Mouse (Mus musculus) midbrain, postnatal 0 days (tissue): ENCODE data around the gene Zfp382. TPM values are rescaled to one million over a fixed set of nuclear protein-coding genes. Genes with fewer than 3 reads are reported as not detected.

ENCODE experiments used
- ATAC-seq: fragments of 200-750 bp; cut with Nextera tagmentation; 2 replicates; pipeline ENCODE4 v1.8.0; 2017; ENCODE audit warnings: moderate number of reproducible peaks, mild to moderate bottlenecking, moderate TSS enrichment, moderate library complexity; ENCODE audit not compliant: low FRiP score
- DNase-seq: peaks from one replicate; pipeline ENCODE4 v3.0.0-alpha.2; 2015; ENCODE audit warnings: low spot score
- H3K27ac ChIP-seq: fragments of 300-500 bp; sonication (generic); 2 replicates; pipeline ENCODE4 v1.5.1; 2014; ENCODE audit warnings: low read depth, mild to moderate bottlenecking, low read length, mixed read lengths
- H3K27me3 ChIP-seq: fragments of 300-500 bp; sonication (generic); 2 replicates; pipeline ENCODE4 v1.6.1; 2014; ENCODE audit warnings: low read length, control low read depth, mixed read lengths; ENCODE audit not compliant: insufficient read depth
- H3K36me3 ChIP-seq: fragments of 300-500 bp; sonication (generic); 2 replicates; pipeline ENCODE4 v1.6.1; 2014; ENCODE audit warnings: low read length, control low read depth, mixed read lengths; ENCODE audit not compliant: insufficient read depth
- H3K4me1 ChIP-seq: fragments of 300-500 bp; sonication (generic); 2 replicates; pipeline ENCODE4 v1.6.1; 2014; ENCODE audit warnings: mild to moderate bottlenecking, control low read depth, antibody characterized with exemption, low read length, mixed read lengths; ENCODE audit not compliant: insufficient read depth
- H3K4me2 ChIP-seq: fragments of 300-500 bp; sonication (generic); 2 replicates; pipeline ENCODE4 v1.6.1; 2014; ENCODE audit warnings: low read depth, mild to moderate bottlenecking, low read length, mixed read lengths; ENCODE audit not compliant: poor library complexity, severe bottlenecking
- H3K4me3 ChIP-seq: fragments of 300-500 bp; sonication (generic); 2 replicates; pipeline ENCODE4 v1.5.1; 2014; ENCODE audit warnings: low read depth, mild to moderate bottlenecking, low read length, moderate library complexity
- H3K9ac ChIP-seq: fragments of 300-500 bp; sonication (generic); replicated peaks from 2 replicates; pipeline ENCODE4 v1.6.1; 2014; ENCODE audit warnings: mild to moderate bottlenecking, low read length, moderate library complexity, mixed read lengths; ENCODE audit not compliant: poor library complexity, severe bottlenecking
- H3K9me3 ChIP-seq: fragments of 300-500 bp; sonication (generic); 2 replicates; pipeline ENCODE4 v1.6.1; 2016; ENCODE audit warnings: low read length, control low read depth
- CTCF ChIP-seq: IDR thresholded peaks from 2 replicates; pipeline ENCODE4 v1.5.1; 2016; ENCODE audit warnings: antibody characterized with exemption, mild to moderate bottlenecking
- WGBS: fragments of 180-500 bp; shearing (Covaris S2); extraction: QIAGEN DNeasy Blood & Tissue Kit; methylation state at CpG from one replicate; pipeline ENCODE4 v1.1.7; 2014; 5-methylcytosine and 5-hydroxymethylcytosine counted together
- polyA plus RNA-seq: library from polyadenylated mRNA; unstranded; fragments of >200 nt; fragmentation: Nextera tagmentation; extraction: Ambion mirVana; gene quantifications from 2 replicates; pipeline ENCODE4 v1.2.1, GENCODE M21; 2015
- total RNA-seq: library from RNA; depleted of rRNA; stranded (reverse); fragments of >200 nt; gene quantifications from 2 replicates; pipeline ENCODE4 v1.2.3, GENCODE M21; 2014; rRNA removed

Gene Zfp382
- total RNA-seq (23.0 and 24.7 TPM in 2 replicates), polyA plus RNA-seq (14.5 and 14.7 TPM in 2 replicates)

- peak; percentile 34 for TF ChIP-seq CTCF
- peak; percentile 93 for DNase-seq
- peak; percentile 92 for ATAC-seq
- Histone ChIP-seq H3K4me3 (peak within 1 kb of the TSS; percentile 76), H3K4me2 (peak within 1 kb of the TSS; percentile 63), H3K36me3 (peaks cover 9% of the 10 kb centered on the region; the same call in 1 of the 2 replicates), H3K4me1 (no peaks in the 10 kb centered on the region; the same call in 1 of the 2 replicates), H3K9me3 (no peaks in the 10 kb centered on the region), H3K27ac (peak within 1 kb of the TSS; percentile 84), H3K9ac (peak within 1 kb of the TSS; percentile 81), H3K27me3 (no peaks in the 10 kb centered on the region)
- WGBS, result under 1% methylated on average over 61 of the region's 61 CpGs
Measured at GRCm38 (mm10) chr7:30121308-30122187, at the start of gene Zfp382. Gene Zfp382 (plus strand): TSS chr7:30121942.

GRCm38 (mm10) chr7:30072146-30073028 lies 49.4 kb upstream of the Zfp382 start, which contains the start of gene Zfp82:
Gene Zfp82 (minus strand): TSS chr7:30072900.
- Histone ChIP-seq H3K36me3 (peaks cover 13% of the 10 kb centered on the region; the same call in 1 of the 2 replicates), H3K4me1 (peaks cover 4% of the 10 kb centered on the region; the same call in 1 of the 2 replicates), H3K27me3 (no peaks in the 10 kb centered on the region), H3K4me2 (peak within 1 kb of the TSS; percentile 81), H3K9ac (peak within 1 kb of the TSS; percentile 84), H3K4me3 (peak within 1 kb of the TSS; percentile 81), H3K27ac (peak within 1 kb of the TSS; percentile 76), H3K9me3 (no peaks in the 10 kb centered on the region)
- peak; percentile 88 for ATAC-seq
- peak; percentile 92 for DNase-seq
- under 1% methylated on average over 50 of the region's 50 CpGs for WGBS
- no peak for TF ChIP-seq CTCF

- Histone ChIP-seq H3K4me2 (no peak overlapping the region), H3K4me3 (no peak overlapping the region), H3K9me3 (no peaks in the 10 kb centered on the region), H3K27ac (no peak overlapping the region), H3K9ac (no peak overlapping the region), H3K36me3 (peaks cover 11% of the 10 kb centered on the region; the same call in 1 of the 2 replicates), H3K4me1 (peaks cover 9% of the 10 kb centered on the region; the same call in 1 of the 2 replicates), H3K27me3 (no peaks in the 10 kb centered on the region)
- whole genome bisulfite sequencing, result 93% methylated on average over 9 of the region's 9 CpGs
- ATAC-seq (no peak), DNase-seq (no peak)
- no peak for TF ChIP-seq CTCF
Measured at GRCm38 (mm10) chr7:30086524-30086923, 35.2 kb upstream of the Zfp382 start.

GRCm38 (mm10) chr7:30089405-30089804 lies 32.3 kb upstream of the Zfp382 start:
- Histone ChIP-seq H3K4me2 (peak overlapping the region; percentile 80), H3K9me3 (no peaks in the 10 kb centered on the region), H3K9ac (peak overlapping the region; percentile 57), H3K27me3 (no peaks in the 10 kb centered on the region), H3K27ac (no peak overlapping the region), H3K4me3 (peak overlapping the region; percentile 60), H3K4me1 (peaks cover 9% of the 10 kb centered on the region; the same call in 1 of the 2 replicates), H3K36me3 (peaks cover 11% of the 10 kb centered on the region; the same call in 1 of the 2 replicates)
- WGBS, result 15% methylated on average over 6 of the region's 6 CpGs
- no peak for ATAC-seq
- no peak for DNase-seq
- TF ChIP-seq CTCF, result no peak

GRCm38 (mm10) chr7:30090092-30090969 lies 31.4 kb upstream of the Zfp382 start, which contains the start of the genes Gm26920 and Zfp566:
Gene Gm26920 (minus strand): TSS chr7:30090410.
Gene Zfp566 (minus strand): TSS chr7:30090527.
- DNase-seq, result peak; percentile 99
- peak; percentile 92 for ATAC-seq
- Histone ChIP-seq H3K4me3 (peak within 1 kb of the TSS; percentile 60), H3K27me3 (no peaks in the 10 kb centered on the region), H3K9ac (peak within 1 kb of the TSS; percentile 57), H3K27ac (peak within 1 kb of the TSS; percentile 83), H3K4me1 (peaks cover 9% of the 10 kb centered on the region; the same call in 1 of the 2 replicates), H3K4me2 (peak within 1 kb of the TSS; percentile 80), H3K9me3 (no peaks in the 10 kb centered on the region), H3K36me3 (peaks cover 6% of the 10 kb centered on the region; the same call in 1 of the 2 replicates)
- WGBS, result under 1% methylated on average over 40 of the region's 40 CpGs
- TF ChIP-seq CTCF, result no peak; the same call in 1 of the 2 replicates
